ENCODE assay signal across 11 mouse cellular contexts in genomic region chr17:16176782-16177510, GRCm38 (mm10).
DNase-seq lines count a peak whose midpoint lies in the region; ATAC-seq and TF ChIP-seq lines count a peak whose summit lies in the region.
"Had no signal": no experiment of that assay in that cellular context is flagged by ENCODE, and none has a peak within 500 bp of the region (broad histone marks: within the 10 kb centered on the region; RNA-seq: fewer than 3 reads in every experiment).

No protein-coding gene starts in this region.

- 0 out of 2 replicates have a peak, but pooled peaks cover 2% of the 10 kb centered on the region for H3K4me1 ChIP-seq in intestine, embryonic 14.5 days (replicated peaks; ENCODE audit: control insufficient read depth, insufficient read depth, low read length)
- H3K4me1 ChIP-seq in intestine, postnatal 0 days (replicated peaks; ENCODE audit: control insufficient read depth, insufficient read depth, low read length): no peaks in the 10 kb centered on the region
- H3K4me1 ChIP-seq in embryonic facial prominence, embryonic 11.5 days (ENCODE audit: control insufficient read depth, insufficient read depth, low read length): no peaks in the 10 kb centered on the region

- no peak overlapping the region for H3K4me3 ChIP-seq in intestine, embryonic 14.5 days (ENCODE audit: low read depth, low read length)
- H3K4me3 ChIP-seq in intestine, postnatal 0 days (ENCODE audit: low read depth, low read length): no peak overlapping the region
- no peak overlapping the region for H3K4me3 ChIP-seq in embryonic facial prominence, embryonic 11.5 days (ENCODE audit: low read depth, low read length)

- no peaks in the 10 kb centered on the region for H3K27me3 ChIP-seq in intestine, embryonic 14.5 days (replicated peaks; ENCODE audit: control insufficient read depth, insufficient read depth, low read length)
- H3K27me3 ChIP-seq in intestine, postnatal 0 days (replicated peaks; ENCODE audit: control insufficient read depth, insufficient read depth, low read length): no peaks in the 10 kb centered on the region
- H3K27me3 ChIP-seq in embryonic facial prominence, embryonic 11.5 days (ENCODE audit: control insufficient read depth, insufficient read depth, low read length): no peaks in the 10 kb centered on the region
- H3K27me3 ChIP-seq: CH12.LX had no signal

- ATAC-seq in intestine, embryonic 14.5 days (replicated peaks; ENCODE audit: low FRiP score, low TSS enrichment, low read depth): peak; percentile 89
- no peak for ATAC-seq in intestine, postnatal 0 days
- ATAC-seq in embryonic facial prominence, embryonic 11.5 days (replicated peaks; ENCODE audit: insufficient number of reproducible peaks, low FRiP score, low TSS enrichment, low read depth): peak; percentile 72; the same call in 1 of the 2 replicates
- no peak for ATAC-seq in granulocyte monocyte progenitor cell, adult 5-6 weeks (replicated peaks; ENCODE audit: poor library complexity, severe bottlenecking)

- H3K36me3 ChIP-seq in intestine, embryonic 14.5 days (ENCODE audit: control insufficient read depth, insufficient read depth, low read length): no peaks in the 10 kb centered on the region
- no peaks in the 10 kb centered on the region for H3K36me3 ChIP-seq in intestine, postnatal 0 days (ENCODE audit: control insufficient read depth, insufficient read depth)
- no peaks in the 10 kb centered on the region for H3K36me3 ChIP-seq in embryonic facial prominence, embryonic 11.5 days (replicated peaks; ENCODE audit: control insufficient read depth, insufficient read depth, low read depth, low read length)

- no peak overlapping the region for H3K9ac ChIP-seq in intestine, embryonic 14.5 days (ENCODE audit: low read length)
- no peak overlapping the region for H3K9ac ChIP-seq in intestine, postnatal 0 days (ENCODE audit: low read depth, low read length)
- no peak overlapping the region for H3K9ac ChIP-seq in embryonic facial prominence, embryonic 11.5 days (replicated peaks; ENCODE audit: low read length)

- no peak for TF ChIP-seq CTCF in intestine, postnatal 0 days (IDR thresholded peaks at IDR 0.05; ENCODE audit: low read depth)

- peak overlapping the region; percentile 7; the same call in 1 of the 2 replicates for H3K27ac ChIP-seq in intestine, embryonic 14.5 days (ENCODE audit: low read depth)
- no peak overlapping the region for H3K27ac ChIP-seq in intestine, postnatal 0 days (ENCODE audit: low read depth, low read length)
- no peak overlapping the region for H3K27ac ChIP-seq in embryonic facial prominence, embryonic 11.5 days (replicated peaks; ENCODE audit: low read depth, low read length)

- H3K9me3 ChIP-seq in intestine, embryonic 14.5 days (ENCODE audit: control insufficient read depth, low read length): no peaks in the 10 kb centered on the region
- no peaks in the 10 kb centered on the region for H3K9me3 ChIP-seq in intestine, postnatal 0 days (ENCODE audit: control insufficient read depth)
- no peaks in the 10 kb centered on the region for H3K9me3 ChIP-seq in embryonic facial prominence, embryonic 11.5 days (replicated peaks; ENCODE audit: control insufficient read depth, low read length)

- peak; percentile 61 for DNase-seq in intestine, embryonic 14.5 days (ENCODE audit: low spot score)
- DNase-seq in brain, adult 2 months (ENCODE audit: low read depth, low spot score): peak; percentile 31
- DNase-seq in embryonic facial prominence, embryonic 11.5 days (ENCODE audit: low spot score): peak; percentile 39
- peak; percentile 89 for DNase-seq in mesoderm, embryonic 11.5 days (ENCODE audit: low read depth, low spot score)
- DNase-seq in cerebellum, adult 9-10 months: no peak
- no peak for DNase-seq in spleen, postnatal 14 days (ENCODE audit: low spot score in 2 of 2)
- DNase-seq: kidney, postnatal 36 days; thymus, postnatal 36 days had no signal

- H3K4me2 ChIP-seq in intestine, embryonic 14.5 days (ENCODE audit: low read length): no peak overlapping the region
- no peak overlapping the region for H3K4me2 ChIP-seq in intestine, postnatal 0 days (replicated peaks; ENCODE audit: low read depth)
- no peak overlapping the region for H3K4me2 ChIP-seq in embryonic facial prominence, embryonic 11.5 days (ENCODE audit: low read depth, low read length)

- 24% methylated on average over 8 of the region's 8 CpGs for WGBS in intestine, embryonic 14.5 days
- 45% methylated on average over 8 of the region's 8 CpGs for WGBS in intestine, postnatal 0 days
- WGBS in embryonic facial prominence, embryonic 11.5 days: 34% methylated on average over 8 of the region's 8 CpGs

Comparison
In these comparisons a context has a peak if more than half of its experiments do, and no peak if none do; other contexts are left out.
1. ATAC-seq: peak in intestine, embryonic 14.5 days (single experiment) and embryonic facial prominence, embryonic 11.5 days (single experiment); none in intestine, postnatal 0 days (single experiment) and granulocyte monocyte progenitor cell, adult 5-6 weeks (single experiment).
2. DNase-seq: peak in intestine, embryonic 14.5 days (single experiment), brain, adult 2 months (single experiment), embryonic facial prominence, embryonic 11.5 days (single experiment) and mesoderm, embryonic 11.5 days (single experiment); none in cerebellum, adult 9-10 months (single experiment) and spleen, postnatal 14 days (0 of 2).